Mouse (Mus musculus) liver, embryonic 12.5 days (tissue): ENCODE measurements around the gene Palm3. TPM values are rescaled to one million over a fixed set of nuclear protein-coding genes. Genes with fewer than 3 reads are reported as not detected.

ENCODE experiments used
- ATAC-seq: fragments of 200-750 bp; cut with Nextera tagmentation; 2 replicates; pipeline ENCODE4 v1.8.0; 2017; ENCODE audit warnings: moderate number of reproducible peaks, mild to moderate bottlenecking, moderate library complexity
- H3K27ac ChIP-seq: fragments of 300-500 bp; sonication (generic); 2 replicates; pipeline ENCODE4 v1.5.1; 2016; ENCODE audit warnings: mild to moderate bottlenecking
- H3K27me3 ChIP-seq: fragments of 300-500 bp; sonication (generic); replicated peaks from 2 replicates; pipeline ENCODE4 v1.6.1; 2016; ENCODE audit warnings: mild to moderate bottlenecking, moderate library complexity
- H3K36me3 ChIP-seq: fragments of 300-500 bp; sonication (generic); 2 replicates; pipeline ENCODE4 v1.6.1; 2016; ENCODE audit warnings: mild to moderate bottlenecking, moderate library complexity
- H3K4me1 ChIP-seq: fragments of 300-500 bp; sonication (generic); 2 replicates; pipeline ENCODE4 v1.6.1; 2016
- H3K4me2 ChIP-seq: fragments of 300-500 bp; sonication (generic); 2 replicates; pipeline ENCODE4 v1.6.1; 2016; ENCODE audit warnings: mild to moderate bottlenecking, moderate library complexity
- H3K4me3 ChIP-seq: fragments of 300-500 bp; sonication (generic); 2 replicates; pipeline ENCODE4 v1.5.1; 2016; ENCODE audit warnings: mild to moderate bottlenecking, moderate library complexity
- H3K9ac ChIP-seq: fragments of 300-500 bp; sonication (generic); 2 replicates; pipeline ENCODE4 v1.6.1; 2016; ENCODE audit warnings: mild to moderate bottlenecking, moderate library complexity
- H3K9me3 ChIP-seq: fragments of 300-500 bp; sonication (generic); replicated peaks from 2 replicates; pipeline ENCODE4 v1.6.1; 2016; ENCODE audit warnings: mild to moderate bottlenecking, moderate library complexity
- WGBS: fragments of 180-500 bp; shearing (Covaris S2); methylation state at CpG from one replicate; pipeline ENCODE4 v1.1.7; 2016; ENCODE audit not compliant: insufficient replicate concordance; 5-methylcytosine and 5-hydroxymethylcytosine counted together
- polyA plus RNA-seq: library from polyadenylated mRNA; unstranded; fragments of >200 nt; fragmentation: Nextera tagmentation; extraction: Ambion mirVana; gene quantifications from 2 replicates; pipeline ENCODE4 v1.2.1, GENCODE M21; 2016

Palm3 gene
- polyA plus RNA-seq, 1 experiment from 2014 or later = 0.66 TPM

DNA sequence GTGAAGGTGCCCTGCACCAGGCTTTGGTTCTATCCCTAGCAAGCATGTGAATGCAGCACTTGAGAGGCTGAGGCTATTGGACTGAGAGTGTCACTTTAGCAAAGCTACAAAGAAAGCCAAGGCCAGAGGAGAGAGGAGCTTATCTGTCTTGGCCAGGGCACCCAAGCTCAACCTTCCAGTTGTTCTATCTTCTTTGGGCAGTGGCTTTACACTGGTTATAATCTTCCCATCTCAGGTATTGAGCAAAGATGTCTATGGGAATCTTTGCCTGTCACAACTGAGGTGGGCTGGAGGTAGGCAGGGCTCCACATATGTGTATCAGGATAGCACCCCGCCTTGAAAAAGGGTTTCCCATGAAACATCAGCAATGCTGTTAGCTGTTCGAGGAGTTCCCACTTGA lies 39.0 kb downstream of the Palm3 start:
- H3K36me3 ChIP-seq = no peaks in the 10 kb centered on the region
- H3K4me2 ChIP-seq = no peak overlapping the region
- 40% methylated on average over 2 of the region's 2 CpGs for WGBS
- H3K4me3 ChIP-seq = no peak overlapping the region
- H3K4me1 ChIP-seq = peaks cover 24% of the 10 kb centered on the region
- peaks cover 9% of the 10 kb centered on the region; the same call in 1 of the 2 replicates for H3K27me3 ChIP-seq
- H3K9me3 ChIP-seq = no peaks in the 10 kb centered on the region
- no peak overlapping the region for H3K9ac ChIP-seq
- no peak overlapping the region for H3K27ac ChIP-seq
- peak; percentile 81 for ATAC-seq

DNA sequence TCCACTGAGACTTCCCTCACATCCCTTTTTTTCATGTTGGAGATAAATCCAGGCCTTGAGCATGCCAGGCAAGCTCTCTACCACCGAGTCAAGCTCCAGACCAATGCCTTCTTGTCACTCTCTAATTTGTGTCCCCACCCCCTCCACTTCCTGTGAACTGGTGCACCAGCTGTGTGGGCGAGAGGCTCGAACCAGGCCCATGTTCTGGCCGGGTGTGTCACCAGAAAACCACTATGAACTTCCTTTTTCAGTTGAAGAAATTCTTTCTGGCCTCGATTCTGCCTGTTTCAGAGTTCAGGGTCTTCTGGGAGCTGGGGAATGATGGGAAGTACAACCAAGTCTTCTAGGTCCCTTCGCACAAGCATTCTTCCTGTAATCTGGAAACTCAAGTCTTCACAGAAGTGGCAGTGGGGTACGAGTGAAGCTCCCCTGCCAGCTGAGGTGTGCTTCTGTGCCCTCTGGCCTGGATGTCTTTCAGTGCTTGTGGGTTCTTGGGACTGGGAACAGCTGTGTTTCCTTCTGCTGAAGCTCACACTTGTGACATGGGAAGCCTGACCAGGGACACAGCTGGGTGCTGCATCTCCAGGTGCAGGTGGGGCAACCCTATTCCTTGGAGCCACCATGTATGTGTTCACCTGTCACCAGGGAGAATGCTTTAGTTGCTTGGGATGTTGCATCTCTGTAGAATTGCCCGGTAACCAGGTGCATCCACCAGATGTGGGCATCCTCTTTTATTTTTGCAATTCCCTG lies 42.8 kb downstream of the Palm3 start:
- H3K36me3 ChIP-seq = no peaks in the 10 kb centered on the region
- ATAC-seq = no peak
- H3K9ac ChIP-seq = no peak overlapping the region
- peaks cover 47% of the 10 kb centered on the region for H3K4me1 ChIP-seq
- H3K4me3 ChIP-seq = no peak overlapping the region
- WGBS = 29% methylated on average over 8 of the region's 8 CpGs
- H3K27ac ChIP-seq = 0 out of 2 replicates have a peak overlapping the region, but pooled peaks have one; percentile 34
- H3K4me2 ChIP-seq = no peak overlapping the region
- H3K27me3 ChIP-seq = no peaks in the 10 kb centered on the region
- H3K9me3 ChIP-seq = no peaks in the 10 kb centered on the region

GRCm38 (mm10) chr8:84065037-84065436 lies 43.8 kb downstream of the Palm3 start, which contains the start of gene Gm10643:
TSS of gene Gm10643 (minus strand) at chr8:84065137.
- Histone ChIP-seq H3K36me3 (no peaks in the 10 kb centered on the region), H3K9me3 (no peaks in the 10 kb centered on the region), H3K27ac (peak within 1 kb of the TSS; percentile 98), H3K4me3 (peak within 1 kb of the TSS; percentile 79), H3K4me2 (peak within 1 kb of the TSS; percentile 89), H3K4me1 (peaks cover 56% of the 10 kb centered on the region), H3K27me3 (no peaks in the 10 kb centered on the region), H3K9ac (peak within 1 kb of the TSS; percentile 85)
- ATAC-seq = no peak
- 96% methylated on average over 1 of the region's 1 CpGs for WGBS

GRCm38 (mm10) chr8:84065457-84066072 lies 44.3 kb downstream of the Palm3 start:
- Histone ChIP-seq H3K36me3 (no peaks in the 10 kb centered on the region), H3K27me3 (no peaks in the 10 kb centered on the region), H3K4me2 (peak overlapping the region; percentile 89), H3K4me3 (peak overlapping the region; percentile 79), H3K9ac (peak overlapping the region; percentile 85), H3K27ac (peak overlapping the region; percentile 98), H3K4me1 (peaks cover 56% of the 10 kb centered on the region), H3K9me3 (no peaks in the 10 kb centered on the region)
- ATAC-seq = no peak
- WGBS = 27% methylated on average over 5 of the region's 5 CpGs

GRCm38 (mm10) chr8:84066291-84066930 lies 45.1 kb downstream of the Palm3 start, which contains the start of gene Rfx1:
TSS of gene Rfx1 (plus strand) at chr8:84066834.
- Histone ChIP-seq H3K4me1 (peaks cover 59% of the 10 kb centered on the region), H3K27me3 (no peaks in the 10 kb centered on the region), H3K4me2 (peak within 1 kb of the TSS; percentile 89), H3K9me3 (no peaks in the 10 kb centered on the region), H3K36me3 (no peaks in the 10 kb centered on the region), H3K4me3 (peak within 1 kb of the TSS; percentile 79), H3K27ac (peak within 1 kb of the TSS; percentile 98), H3K9ac (peak within 1 kb of the TSS; percentile 85)
- peak; percentile 95 for ATAC-seq
- WGBS = under 1% methylated on average over 51 of the region's 51 CpGs

DNA sequence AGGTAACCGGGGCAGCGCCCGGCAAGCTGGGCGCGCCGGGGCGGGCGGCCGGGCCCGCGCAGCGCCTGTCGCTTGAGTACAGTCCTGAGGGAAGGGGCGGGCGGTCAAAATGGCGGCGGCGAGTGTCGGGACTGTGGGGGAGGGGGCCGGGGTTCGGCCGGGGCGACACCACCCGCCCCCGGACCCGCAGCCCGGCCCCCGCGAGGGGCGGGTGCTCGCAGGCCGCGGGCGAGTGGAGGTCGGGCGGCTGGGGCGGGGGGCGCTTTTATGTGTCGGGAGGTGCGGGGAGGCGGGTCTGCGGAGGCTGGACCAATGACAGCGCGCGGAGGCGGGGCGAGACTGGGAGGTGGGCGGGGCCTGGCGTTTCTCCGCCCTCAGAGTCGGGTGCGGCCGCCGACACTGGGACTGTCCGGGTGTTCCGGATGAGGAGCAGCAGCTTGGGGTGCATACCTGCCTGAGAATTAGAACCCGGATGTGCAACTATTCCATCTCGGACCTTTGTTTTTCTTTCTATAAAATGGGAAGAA lies 45.8 kb downstream of the Palm3 start:
- peak overlapping the region; percentile 89 for H3K4me2 ChIP-seq
- WGBS = 1% methylated on average over 54 of the region's 58 CpGs
- ATAC-seq = peak; percentile 69
- peak overlapping the region; percentile 98 for H3K27ac ChIP-seq
- H3K4me3 ChIP-seq = peak overlapping the region; percentile 79
- H3K27me3 ChIP-seq = no peaks in the 10 kb centered on the region
- H3K36me3 ChIP-seq = no peaks in the 10 kb centered on the region
- H3K9ac ChIP-seq = peak overlapping the region; percentile 81
- H3K4me1 ChIP-seq = peaks cover 66% of the 10 kb centered on the region
- H3K9me3 ChIP-seq = no peaks in the 10 kb centered on the region

DNA sequence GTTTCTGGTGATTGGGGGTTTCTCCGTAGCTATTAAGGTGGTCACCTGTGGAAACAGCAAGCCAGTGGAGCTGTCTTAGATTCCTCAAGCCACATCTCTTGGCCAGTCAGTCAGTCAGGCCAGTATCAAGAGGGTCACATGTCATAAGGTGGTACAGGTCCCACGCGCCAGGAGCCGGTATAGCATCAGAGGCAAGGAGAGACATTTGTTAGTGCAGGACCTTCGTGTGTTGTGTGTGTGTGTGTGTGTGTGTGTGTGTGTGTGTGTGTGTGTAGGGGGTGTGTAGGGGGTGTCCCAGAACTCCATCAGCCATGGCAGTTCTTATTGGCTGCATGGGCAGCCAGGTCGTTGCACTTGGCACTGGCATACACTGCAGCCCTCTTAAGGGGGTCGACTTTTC lies 46.6 kb downstream of the Palm3 start:
- 0 out of 2 replicates have a peak overlapping the region, but pooled peaks have one; percentile 45 for H3K9ac ChIP-seq
- no peaks in the 10 kb centered on the region for H3K27me3 ChIP-seq
- WGBS = 76% methylated on average over 7 of the region's 7 CpGs
- H3K4me3 ChIP-seq = peak overlapping the region; percentile 79
- no peaks in the 10 kb centered on the region for H3K9me3 ChIP-seq
- H3K27ac ChIP-seq = peak overlapping the region; percentile 57
- peak overlapping the region; percentile 89 for H3K4me2 ChIP-seq
- no peaks in the 10 kb centered on the region for H3K36me3 ChIP-seq
- no peak for ATAC-seq
- peaks cover 69% of the 10 kb centered on the region for H3K4me1 ChIP-seq

DNA sequence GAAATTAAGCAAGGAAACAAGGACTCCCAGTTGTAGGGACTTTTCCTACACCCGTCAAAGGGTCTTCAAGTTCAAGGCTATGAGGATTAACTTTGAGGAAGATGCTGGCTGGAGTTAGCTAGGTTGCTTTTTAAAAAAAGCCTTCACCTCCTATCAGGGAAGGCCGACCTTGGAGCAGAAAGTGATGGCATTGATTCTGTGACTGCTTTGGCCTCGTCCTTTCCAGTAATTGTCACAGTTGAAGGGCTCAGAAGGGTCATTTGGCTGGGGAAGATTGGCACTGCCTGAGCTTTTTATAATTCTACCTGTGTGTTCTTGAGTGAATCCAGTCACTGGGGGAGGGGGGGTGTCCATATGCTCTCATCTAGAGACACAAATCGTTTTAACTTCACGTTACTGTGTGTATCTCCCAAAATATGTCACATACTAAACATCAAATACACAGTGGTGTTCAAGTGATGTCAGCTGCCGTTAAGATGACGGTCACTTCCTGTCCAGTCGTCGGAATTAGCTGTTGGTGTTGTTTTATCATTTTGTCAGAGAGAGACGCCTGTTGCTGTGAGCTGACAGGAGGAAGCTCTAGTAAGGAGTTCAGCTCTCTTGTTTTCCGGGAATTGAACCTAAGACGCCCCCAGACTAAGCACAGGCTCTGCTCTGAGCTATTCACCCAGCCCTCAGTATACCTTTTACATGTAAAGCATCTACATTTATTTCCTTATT lies 47.2 kb downstream of the Palm3 start:
- Histone ChIP-seq H3K9ac (peak overlapping the region; percentile 6; the same call in 1 of the 2 replicates), H3K27me3 (no peaks in the 10 kb centered on the region), H3K27ac (no peak overlapping the region), H3K4me1 (peaks cover 69% of the 10 kb centered on the region), H3K4me3 (no peak overlapping the region), H3K4me2 (peak overlapping the region; percentile 89), H3K9me3 (no peaks in the 10 kb centered on the region), H3K36me3 (no peaks in the 10 kb centered on the region)
- WGBS = 38% methylated on average over 12 of the region's 12 CpGs
- no peak for ATAC-seq

GRCm38 (mm10) chr8:84069169-84069568 lies 47.9 kb downstream of the Palm3 start:
- no peaks in the 10 kb centered on the region for H3K27me3 ChIP-seq
- H3K9ac ChIP-seq = no peak overlapping the region
- H3K27ac ChIP-seq = no peak overlapping the region
- H3K4me1 ChIP-seq = peaks cover 62% of the 10 kb centered on the region
- WGBS = 54% methylated on average over 1 of the region's 1 CpGs
- H3K36me3 ChIP-seq = peaks cover 4% of the 10 kb centered on the region; the same call in 1 of the 2 replicates
- H3K4me3 ChIP-seq = no peak overlapping the region
- 0 out of 2 replicates have a peak overlapping the region, but pooled peaks have one; percentile 12 for H3K4me2 ChIP-seq
- H3K9me3 ChIP-seq = no peaks in the 10 kb centered on the region
- ATAC-seq = no peak

- no peak overlapping the region for H3K4me2 ChIP-seq
- H3K27ac ChIP-seq = no peak overlapping the region
- peaks cover 58% of the 10 kb centered on the region for H3K4me1 ChIP-seq
- 73% methylated on average over 2 of the region's 2 CpGs for WGBS
- no peak for ATAC-seq
- no peaks in the 10 kb centered on the region for H3K9me3 ChIP-seq
- peaks cover 8% of the 10 kb centered on the region for H3K36me3 ChIP-seq
- H3K27me3 ChIP-seq = no peaks in the 10 kb centered on the region
- H3K9ac ChIP-seq = no peak overlapping the region
- no peak overlapping the region for H3K4me3 ChIP-seq
These were observed 48.5 kb downstream of the Palm3 start for GRCm38 (mm10) chr8:84069750-84070149.

DNA sequence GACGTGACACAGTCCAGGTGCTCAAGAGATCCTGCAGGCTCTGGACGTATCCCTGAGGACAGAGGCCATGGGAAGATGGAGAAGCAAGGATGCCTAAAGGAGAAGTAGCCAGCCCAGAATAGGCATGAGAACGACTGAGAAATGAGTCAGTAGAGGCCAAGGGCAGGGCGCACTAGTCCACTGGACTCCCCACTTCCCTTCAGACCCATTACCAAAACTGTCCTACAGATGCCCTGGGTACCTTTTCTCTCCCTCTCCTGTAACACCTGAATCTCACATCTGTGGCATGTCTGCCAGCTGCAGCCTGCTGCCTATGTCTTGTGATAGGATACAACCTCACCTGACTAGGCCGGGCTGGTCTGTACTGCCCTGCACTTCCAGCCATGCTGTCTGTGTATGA lies 49.0 kb downstream of the Palm3 start:
- Histone ChIP-seq H3K4me3 (no peak overlapping the region), H3K27me3 (no peaks in the 10 kb centered on the region), H3K9me3 (no peaks in the 10 kb centered on the region), H3K9ac (no peak overlapping the region), H3K4me2 (no peak overlapping the region), H3K27ac (no peak overlapping the region), H3K36me3 (peaks cover 13% of the 10 kb centered on the region), H3K4me1 (peaks cover 53% of the 10 kb centered on the region)
- 64% methylated on average over 5 of the region's 5 CpGs for WGBS
- no peak for ATAC-seq
